Mouse (Mus musculus): ENCODE measurements around the gene Pla2g16.

DNA sequence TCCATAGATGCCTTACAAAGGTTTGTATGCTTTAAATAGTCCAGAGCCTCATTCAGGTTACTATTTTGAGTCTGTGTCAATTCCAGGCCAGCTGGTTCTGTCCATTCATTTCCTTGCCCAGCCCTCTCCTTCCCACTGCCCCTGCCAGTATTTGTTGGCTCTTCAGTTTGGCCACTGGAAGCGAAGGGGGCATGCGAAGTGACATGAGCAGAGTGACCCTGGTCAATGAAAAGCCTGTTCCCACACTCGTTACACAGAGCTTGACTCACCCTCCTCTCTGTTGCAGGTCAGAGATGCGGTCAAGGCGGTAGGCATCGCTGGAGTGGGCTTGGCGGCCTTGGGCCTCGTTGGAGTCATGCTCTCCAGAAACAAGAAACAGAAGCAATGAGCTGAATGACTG, 28.0 kb downstream of the Pla2g16 start:
- TF ChIP-seq CTCF (IDR thresholded peaks at IDR 0.05) (no peak), EP300 (IDR thresholded peaks at IDR 0.05) (no peak)

Data from lung, postnatal 0 days (tissue).